Mouse (Mus musculus) testis, adult 2 months (tissue): ENCODE results near the gene Esrrb. TPM values are rescaled to one million over a fixed set of nuclear protein-coding genes. Genes with fewer than 3 reads are reported as not detected.

ENCODE experiments used
- H3K27ac ChIP-seq: fragments of 200-500 bp; 2 replicates; pipeline ENCODE4 v1.5.1; 2012; ENCODE audit warnings: low read depth, low read length; ENCODE audit not compliant: control insufficient read depth, insufficient read depth
- H3K27me3 ChIP-seq: fragments of 200-500 bp; 2 replicates; pipeline ENCODE4 v1.6.1; 2012; ENCODE audit warnings: mild to moderate bottlenecking, low read length, moderate library complexity; ENCODE audit not compliant: control insufficient read depth, insufficient read depth
- H3K36me3 ChIP-seq: fragments of 200-500 bp; 2 replicates; pipeline ENCODE4 v1.6.1; 2012; ENCODE audit warnings: mild to moderate bottlenecking, low read length; ENCODE audit not compliant: control insufficient read depth, insufficient read depth
- H3K4me1 ChIP-seq: fragments of 200-500 bp; 2 replicates; pipeline ENCODE4 v1.6.1; 2012; ENCODE audit warnings: low read length; ENCODE audit not compliant: control insufficient read depth, insufficient read depth
- H3K4me3 ChIP-seq: fragments of 200-500 bp; 2 replicates; pipeline ENCODE4 v1.5.1; 2012; ENCODE audit warnings: low read depth, mild to moderate bottlenecking, low read length, moderate library complexity, mixed read lengths; ENCODE audit not compliant: control insufficient read depth
- CTCF ChIP-seq: fragments of 200-500 bp; IDR thresholded peaks from 2 replicates; pipeline ENCODE4 v1.5.1; 2012; ENCODE audit warnings: low read depth, mild to moderate bottlenecking, inconsistent platforms, low read length, moderate library complexity; ENCODE audit not compliant: control insufficient read depth, insufficient read depth, insufficient replicate concordance
- POLR2A ChIP-seq: fragments of 200-500 bp; IDR thresholded peaks from 2 replicates; pipeline ENCODE4 v1.6.1; 2012; ENCODE audit warnings: low read depth, mild to moderate bottlenecking, inconsistent platforms, low read length, moderate library complexity; ENCODE audit not compliant: control insufficient read depth
- polyA plus RNA-seq: library from polyadenylated mRNA; depleted of rRNA; stranded (reverse); fragments of >200 nt; gene quantifications from 2 replicates; pipeline ENCODE4 v1.2.3, GENCODE M21; 2012

The Esrrb gene
- polyA plus RNA-seq, 1 experiment: 6.3 TPM

DNA sequence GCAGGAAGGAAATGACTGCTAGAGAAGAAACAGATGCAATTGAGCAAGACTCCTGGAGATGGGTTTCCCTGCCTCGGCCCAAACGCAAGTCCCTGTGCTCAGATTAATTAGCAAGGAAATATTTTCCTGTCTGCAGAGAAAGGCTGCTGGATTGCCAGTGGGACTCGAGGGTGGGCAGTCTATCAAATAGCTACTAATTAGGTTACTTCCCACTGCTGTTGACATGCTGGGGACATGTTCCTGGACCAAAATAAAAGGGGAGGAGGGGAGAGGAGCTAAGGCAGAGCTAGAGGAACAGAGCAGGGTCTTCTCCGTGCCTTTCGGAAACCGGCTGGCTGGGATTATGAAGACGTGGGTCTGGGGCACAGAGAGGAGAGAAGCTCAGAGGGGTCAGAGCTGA, 24.0 kb upstream of the Esrrb start:
- TF ChIP-seq POLR2A (no peak), CTCF (no peak)
- Histone ChIP-seq H3K4me3 (no peak overlapping the region), H3K27me3 (no peaks in the 10 kb centered on the region), H3K27ac (no peak overlapping the region), H3K4me1 (no peaks in the 10 kb centered on the region), H3K36me3 (no peaks in the 10 kb centered on the region)

DNA sequence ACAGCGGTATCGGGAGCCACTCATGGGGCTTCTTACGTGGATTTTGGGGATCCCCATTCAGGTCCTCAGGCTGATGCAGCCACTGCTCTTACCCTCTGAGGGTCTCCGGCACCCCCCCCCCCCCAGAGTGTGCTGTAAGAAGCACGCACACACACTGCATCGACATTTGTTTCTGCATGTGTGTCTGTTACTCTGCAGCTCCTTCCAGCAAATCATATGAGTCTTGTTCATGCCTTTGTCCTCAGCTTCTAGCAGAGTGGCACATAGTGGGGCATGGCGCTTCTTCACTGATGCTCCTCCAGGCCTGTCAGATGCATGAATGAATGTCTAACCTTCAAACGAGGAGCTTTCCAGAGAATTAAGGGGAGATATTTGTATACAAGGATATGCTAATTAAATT, 11.4 kb upstream of the Esrrb start:
- no peaks in the 10 kb centered on the region for H3K36me3 ChIP-seq
- no peak overlapping the region for H3K4me3 ChIP-seq
- TF ChIP-seq CTCF (no peak), POLR2A (no peak)
- H3K27ac ChIP-seq: no peak overlapping the region
- H3K4me1 ChIP-seq: no peaks in the 10 kb centered on the region
- H3K27me3 ChIP-seq: no peaks in the 10 kb centered on the region

DNA sequence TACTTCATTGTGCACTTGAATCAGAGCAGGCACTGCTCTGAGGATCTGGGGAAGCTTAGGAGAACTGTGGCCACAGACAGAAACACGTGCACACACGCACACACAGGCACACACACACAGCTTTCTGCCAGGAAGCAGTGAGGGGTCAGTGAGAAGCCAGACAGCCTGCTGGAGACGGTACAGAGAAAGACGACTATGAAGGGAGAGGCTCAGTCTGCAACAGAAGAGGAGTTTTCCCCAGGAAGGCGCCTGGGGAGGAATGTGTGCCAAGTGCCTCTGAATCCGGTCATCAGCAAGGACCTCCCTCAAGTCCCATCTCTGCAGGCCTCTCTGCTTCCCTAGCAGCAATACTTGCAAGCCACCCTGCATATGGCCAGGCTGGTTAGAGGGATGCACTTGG, 1.5 kb upstream of the Esrrb start:
- no peaks in the 10 kb centered on the region for H3K27me3 ChIP-seq
- TF ChIP-seq CTCF (no peak), POLR2A (no peak)
- no peaks in the 10 kb centered on the region for H3K36me3 ChIP-seq
- no peaks in the 10 kb centered on the region; the same call in 1 of the 2 replicates for H3K4me1 ChIP-seq
- H3K27ac ChIP-seq: no peak overlapping the region
- no peak overlapping the region for H3K4me3 ChIP-seq

- no peaks in the 10 kb centered on the region for H3K27me3 ChIP-seq
- no peaks in the 10 kb centered on the region for H3K36me3 ChIP-seq
- no peak overlapping the region for H3K27ac ChIP-seq
- no peaks in the 10 kb centered on the region; the same call in 1 of the 2 replicates for H3K4me1 ChIP-seq
- H3K4me3 ChIP-seq: no peak overlapping the region
- no peak for TF ChIP-seq POLR2A
- no peak for TF ChIP-seq CTCF
These were observed 1.0 kb upstream of the Esrrb start for GRCm38 (mm10) chr12:86359873-86360272.

DNA sequence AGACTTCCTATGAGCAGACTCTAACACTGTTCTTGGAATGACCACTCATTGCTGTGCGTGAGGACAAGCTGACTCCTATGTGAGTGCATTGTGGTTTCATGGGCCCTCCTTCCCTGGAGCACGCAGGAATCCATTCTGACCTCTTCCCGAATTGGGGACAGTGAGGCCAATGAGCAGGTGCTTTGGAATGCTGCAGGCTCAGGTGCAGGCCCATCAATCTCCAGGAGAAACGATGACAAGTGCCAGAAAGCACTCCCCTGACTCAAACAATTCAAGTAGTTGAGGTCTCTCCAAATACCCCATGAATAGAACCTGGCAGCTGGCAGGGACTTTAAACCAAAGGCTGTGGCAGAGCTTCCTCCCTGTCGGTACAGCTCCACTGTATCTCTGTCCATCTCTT, 3.4 kb downstream of the Esrrb start:
- Histone ChIP-seq H3K4me1 (no peaks in the 10 kb centered on the region; the same call in 1 of the 2 replicates), H3K27ac (no peak overlapping the region), H3K27me3 (no peaks in the 10 kb centered on the region), H3K4me3 (no peak overlapping the region), H3K36me3 (no peaks in the 10 kb centered on the region)
- TF ChIP-seq POLR2A (no peak), CTCF (no peak)

- Histone ChIP-seq H3K27ac (no peak overlapping the region), H3K4me3 (no peak overlapping the region), H3K36me3 (no peaks in the 10 kb centered on the region), H3K27me3 (no peaks in the 10 kb centered on the region), H3K4me1 (no peaks in the 10 kb centered on the region; the same call in 1 of the 2 replicates)
- TF ChIP-seq POLR2A (no peak), CTCF (no peak)
These were observed 3.8 kb downstream of the Esrrb start for GRCm38 (mm10) chr12:86364756-86365155.

DNA sequence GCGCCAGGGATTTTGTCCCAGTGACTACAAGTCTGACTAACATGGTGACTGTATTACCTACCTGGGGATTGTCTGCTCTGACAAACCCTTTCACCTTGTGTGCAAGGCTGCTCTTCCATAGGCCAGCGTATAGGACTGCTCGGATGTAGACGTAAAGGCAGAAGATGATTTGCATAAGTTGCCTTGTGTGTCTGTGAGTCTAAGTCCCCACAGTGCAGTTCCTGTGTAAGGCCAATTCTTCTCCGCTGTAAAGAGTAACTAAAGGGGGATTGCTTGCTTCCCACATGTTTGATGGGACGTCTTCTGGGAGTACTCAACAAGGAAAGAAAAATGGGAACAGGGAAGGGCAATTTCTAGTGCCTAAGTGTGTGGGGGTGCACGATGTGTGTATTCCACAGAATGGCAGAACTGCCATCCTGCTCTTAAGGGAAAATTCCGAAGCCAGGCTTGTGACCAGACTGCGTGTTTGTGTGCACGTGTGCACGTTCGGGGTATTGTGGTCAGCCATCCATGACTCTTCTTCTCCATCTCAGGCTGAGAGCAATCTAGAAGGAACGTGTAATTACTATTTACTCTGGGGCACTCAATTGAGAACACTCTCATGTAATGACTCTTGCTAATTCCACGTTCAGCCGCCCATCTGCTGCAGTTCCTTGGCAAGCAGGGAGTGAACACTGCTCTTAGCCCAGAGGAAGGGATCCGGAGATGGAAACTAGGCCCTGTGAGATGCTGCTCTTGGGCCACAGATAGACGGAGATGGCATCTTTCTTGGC, 9.9 kb downstream of the Esrrb start:
- Histone ChIP-seq H3K27me3 (no peaks in the 10 kb centered on the region), H3K4me1 (no peaks in the 10 kb centered on the region; the same call in 1 of the 2 replicates), H3K4me3 (no peak overlapping the region), H3K36me3 (no peaks in the 10 kb centered on the region), H3K27ac (no peak overlapping the region)
- no peak for TF ChIP-seq POLR2A
- TF ChIP-seq CTCF: no peak

- TF ChIP-seq POLR2A (no peak), CTCF (no peak)
- H3K36me3 ChIP-seq: no peaks in the 10 kb centered on the region
- no peak overlapping the region for H3K4me3 ChIP-seq
- no peaks in the 10 kb centered on the region; the same call in 1 of the 2 replicates for H3K4me1 ChIP-seq
- H3K27ac ChIP-seq: no peak overlapping the region
- H3K27me3 ChIP-seq: no peaks in the 10 kb centered on the region
These were observed 13.4 kb downstream of the Esrrb start for GRCm38 (mm10) chr12:86374286-86374685.
